Comparison of ENCODE assay signal across 31 mouse cellular contexts in the genomic region with DNA sequence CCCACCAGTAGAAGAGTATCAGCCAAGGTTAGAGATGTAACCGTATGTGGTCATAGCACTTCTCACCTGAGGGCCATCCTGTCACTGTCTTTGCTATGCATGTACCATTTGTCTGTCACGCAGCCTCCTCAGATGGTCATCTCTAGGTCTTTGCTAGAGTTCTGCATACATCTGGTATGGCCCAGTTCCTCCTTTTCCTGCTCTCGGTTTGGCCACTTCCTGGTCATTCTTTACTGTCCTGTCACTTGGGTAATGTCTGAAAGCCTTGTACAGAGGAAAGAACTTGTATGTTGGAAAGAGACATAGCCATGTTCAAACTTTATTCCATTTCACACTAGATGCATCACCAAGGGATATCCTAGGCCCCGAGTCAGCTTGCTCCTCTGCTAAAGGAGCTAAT. TPM values are rescaled to one million over a fixed set of nuclear protein-coding genes. Genes with fewer than 3 reads are reported as not detected.
"Had no signal": no experiment of that assay in that cellular context is flagged by ENCODE, and none has a peak within 500 bp of the region (broad histone marks: within the 10 kb centered on the region; RNA-seq: fewer than 3 reads in every experiment).

No protein-coding gene starts in this region.

- H3K27ac ChIP-seq: heart, adult 2 months; heart, embryonic 13.5 days; heart, embryonic 15.5 days; hindbrain, embryonic 10.5 days; hindbrain, embryonic 12.5 days; hindbrain, embryonic 14.5 days; intestine, embryonic 15.5 days; layer of hippocampus, adult 2 months; left cerebral cortex, adult 2 months; limb, embryonic 10.5 days; limb, embryonic 12.5 days; liver, embryonic 13.5 days had no signal

- H3K4me3 ChIP-seq: heart, adult 2 months; heart, embryonic 13.5 days; heart, embryonic 15.5 days; hindbrain, embryonic 10.5 days; hindbrain, embryonic 12.5 days; intestine, embryonic 15.5 days; layer of hippocampus, adult 2 months; left cerebral cortex, adult 2 months; limb, embryonic 10.5 days; limb, embryonic 12.5 days; liver, embryonic 13.5 days had no signal

- H3K27me3 ChIP-seq: hindbrain, embryonic 12.5 days; intestine, embryonic 15.5 days; limb, embryonic 12.5 days had no signal

- H3K36me3 ChIP-seq: heart, embryonic 13.5 days; heart, embryonic 15.5 days; hindbrain, embryonic 10.5 days; hindbrain, embryonic 12.5 days; intestine, embryonic 15.5 days; limb, embryonic 10.5 days; limb, embryonic 12.5 days; liver, embryonic 13.5 days had no signal

- ATAC-seq: hindbrain, embryonic 16.5 days; inflammation-experienced regulatory T-cells, adult 6 months; intestine, embryonic 15.5 days; intestine, postnatal 0 days had no signal

- DNase-seq: gastrocnemius, postnatal 14 days; gastrocnemius, postnatal 36 days; heart, adult 2 months; heart, postnatal 14 days; heart, postnatal 4 days; kidney, adult 18-20 months; kidney, adult 8-10 months; kidney, postnatal 10 days; kidney, postnatal 25 days; kidney, postnatal 4 days; liver; liver, embryonic 13.5 days had no signal

- H3K4me1 ChIP-seq: heart, embryonic 13.5 days; heart, embryonic 15.5 days; hindbrain, embryonic 10.5 days; hindbrain, embryonic 12.5 days; intestine, embryonic 15.5 days; limb, embryonic 10.5 days; limb, embryonic 12.5 days had no signal

- H3K4me2 ChIP-seq: heart, embryonic 11.5 days; heart, embryonic 13.5 days; heart, embryonic 15.5 days; hindbrain, embryonic 12.5 days; hindbrain, embryonic 14.5 days; intestine, embryonic 15.5 days; limb, embryonic 12.5 days; liver, embryonic 11.5 days; liver, embryonic 13.5 days had no signal

- H3K9ac ChIP-seq: heart, embryonic 13.5 days; heart, embryonic 15.5 days; hindbrain, embryonic 12.5 days; hindbrain, embryonic 14.5 days; intestine, embryonic 15.5 days; limb, embryonic 12.5 days; liver, embryonic 13.5 days had no signal

- H3K9me3 ChIP-seq: heart, embryonic 13.5 days; heart, embryonic 15.5 days; hindbrain, embryonic 10.5 days; hindbrain, embryonic 12.5 days; intestine, embryonic 15.5 days; limb, embryonic 10.5 days; limb, embryonic 12.5 days; liver, embryonic 13.5 days had no signal

RNA-seq across cellular contexts. Expression of a gene that starts 30.8 kb away (rescaled TPM):
- total RNA-seq: gastrocnemius, adult 18-20 months; gastrocnemius, postnatal 14 days; gastrocnemius, postnatal 36 days; heart, adult 2 months; heart, postnatal 4 days had no signal
- polyA plus RNA-seq: hindbrain, embryonic 12.5 days; kidney, embryonic 16.5 days; limb, embryonic 12.5 days had no signal

RNA-seq across cellular contexts. Expression of a gene that starts 30.9 kb away (rescaled TPM):
- total RNA-seq: gastrocnemius, adult 18-20 months; gastrocnemius, postnatal 14 days; gastrocnemius, postnatal 36 days; layer of hippocampus, postnatal 25 days; left cerebral cortex, postnatal 36 days had no signal
- polyA plus RNA-seq: heart, adult 2 months; hindbrain, embryonic 10.5 days; hindbrain, embryonic 12.5 days; hindbrain, embryonic 14.5 days; hindbrain, embryonic 16.5 days; inflammation-experienced regulatory T-cells, adult 6 months; kidney, embryonic 16.5 days; limb, embryonic 10.5 days had no signal
